Mouse (Mus musculus): Measurements from ENCODE around the gene Hfe2. TPM values are rescaled to one million over a fixed set of nuclear protein-coding genes. Genes with fewer than 3 reads are reported as not detected.

Gene Hfe2
- polyA plus RNA-seq, 1 experiment from 2014 or later, result 1.8 TPM

DNA sequence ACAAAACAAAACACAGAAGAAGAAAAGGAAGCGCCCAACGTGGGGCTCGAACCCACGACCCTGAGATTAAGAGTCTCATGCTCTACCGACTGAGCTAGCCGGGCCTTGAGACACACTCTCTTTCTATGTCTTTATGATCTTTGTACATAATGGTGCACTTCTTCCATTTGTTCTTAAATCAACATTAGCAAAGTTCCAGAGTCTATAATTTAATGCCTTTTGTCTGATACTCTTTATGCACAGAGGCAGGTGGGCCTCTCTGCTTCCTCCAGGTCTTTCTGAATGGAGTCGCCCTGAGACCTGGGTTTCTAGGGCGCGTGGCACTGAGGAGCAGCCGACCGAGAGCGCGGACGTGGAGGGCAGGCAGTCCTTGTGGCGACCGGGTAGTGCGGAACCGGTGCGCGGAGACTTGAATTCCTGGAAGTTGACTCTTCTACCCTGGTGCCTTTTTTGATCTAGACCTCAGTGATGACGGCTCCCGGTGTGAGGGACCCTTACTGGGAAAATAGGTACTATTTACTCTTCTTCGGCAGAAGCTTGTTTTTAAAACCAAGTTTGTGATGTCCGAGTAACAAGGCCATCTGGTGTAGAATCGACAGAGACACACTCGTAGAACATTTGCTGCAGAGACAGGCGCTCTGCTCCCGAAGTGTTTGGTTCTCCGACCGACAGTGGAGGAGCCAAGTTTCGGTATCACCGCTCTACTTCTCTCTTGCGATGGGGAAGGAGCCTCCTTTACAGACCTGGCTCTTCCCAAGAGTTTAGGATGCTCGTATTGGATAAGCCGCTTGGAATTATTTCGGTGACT lies 25.3 kb upstream of the Hfe2 start:
- peak overlapping the region; percentile 60 for H3K4me3 ChIP-seq (ENCODE audit: low read depth, low read length)

GRCm38 (mm10) chr3:96500289-96500621 lies 24.7 kb upstream of the Hfe2 start:
- Histone ChIP-seq H3K9ac (ENCODE audit: low read length) (peak overlapping the region; percentile 68), H3K27ac (replicated peaks; ENCODE audit: low read depth, low read length) (0 out of 2 replicates have a peak overlapping the region, but pooled peaks have one; percentile 39), H3K36me3 (ENCODE audit: control insufficient read depth, insufficient read depth, low read length) (no peaks in the 10 kb centered on the region), H3K4me2 (ENCODE audit: low read depth, severe bottlenecking) (peak overlapping the region; percentile 60), H3K4me1 (ENCODE audit: control insufficient read depth, insufficient read depth, low read length) (no peaks in the 10 kb centered on the region), H3K4me3 (ENCODE audit: low read depth, low read length) (peak overlapping the region; percentile 60), H3K27me3 (ENCODE audit: control insufficient read depth, insufficient read depth, low read length) (no peaks in the 10 kb centered on the region), H3K9me3 (ENCODE audit: control insufficient read depth, low read length) (no peaks in the 10 kb centered on the region)
- under 1% methylated on average over 17 of the region's 17 CpGs for WGBS
- DNase-seq (ENCODE audit: low spot score), result peak; percentile 99
- peak; percentile 45 for ATAC-seq (ENCODE audit: insufficient number of reproducible peaks, low FRiP score, low TSS enrichment, low read depth)

More for the DNA sequence above, 25.3 kb upstream of the Hfe2 start:
- Histone ChIP-seq H3K27ac (replicated peaks; ENCODE audit: low read depth, low read length) (peak overlapping the region; percentile 63; the same call in 1 of the 2 replicates), H3K9ac (ENCODE audit: low read length) (peak overlapping the region; percentile 68), H3K27me3 (ENCODE audit: control insufficient read depth, insufficient read depth, low read length) (no peaks in the 10 kb centered on the region), H3K4me2 (ENCODE audit: low read depth, severe bottlenecking) (peak overlapping the region; percentile 60), H3K4me1 (ENCODE audit: control insufficient read depth, insufficient read depth, low read length) (no peaks in the 10 kb centered on the region), H3K9me3 (ENCODE audit: control insufficient read depth, low read length) (no peaks in the 10 kb centered on the region), H3K36me3 (ENCODE audit: control insufficient read depth, insufficient read depth, low read length) (no peaks in the 10 kb centered on the region)
- WGBS, result under 1% methylated on average over 36 of the region's 36 CpGs
- ATAC-seq (ENCODE audit: insufficient number of reproducible peaks, low FRiP score, low TSS enrichment, low read depth) (peak; percentile 32; the same call in 1 of the 2 replicates), DNase-seq (ENCODE audit: low spot score) (peak; percentile 91)

- 0 out of 2 replicates have a peak overlapping the region, but pooled peaks have one; percentile 39 for H3K27ac ChIP-seq (replicated peaks; ENCODE audit: low read depth, low read length)
- 0% methylated on average over 19 of the region's 19 CpGs for WGBS
Measured at GRCm38 (mm10) chr3:96500691-96501265, 24.2 kb upstream of the Hfe2 start.

GRCm38 (mm10) chr3:96501391-96502115 lies 23.4 kb upstream of the Hfe2 start:
- H3K4me1 ChIP-seq (ENCODE audit: control insufficient read depth, insufficient read depth, low read length), result no peaks in the 10 kb centered on the region
- no peak overlapping the region for H3K27ac ChIP-seq (replicated peaks; ENCODE audit: low read depth, low read length)
- ATAC-seq (ENCODE audit: insufficient number of reproducible peaks, low FRiP score, low TSS enrichment, low read depth) (0 out of 2 replicates have a peak, but pooled peaks have one; percentile 68), DNase-seq (ENCODE audit: low spot score) (peak; percentile 98)
- H3K27me3 ChIP-seq (ENCODE audit: control insufficient read depth, insufficient read depth, low read length), result no peaks in the 10 kb centered on the region
- peak overlapping the region; percentile 62 for H3K4me2 ChIP-seq (ENCODE audit: low read depth, severe bottlenecking)
- under 1% methylated on average over 32 of the region's 32 CpGs for whole genome bisulfite sequencing
- peak overlapping the region; percentile 60 for H3K4me3 ChIP-seq (ENCODE audit: low read depth, low read length)
- no peaks in the 10 kb centered on the region for H3K9me3 ChIP-seq (ENCODE audit: control insufficient read depth, low read length)
- peak overlapping the region; percentile 38; the same call in 1 of the 2 replicates for H3K9ac ChIP-seq (ENCODE audit: low read length)
- H3K36me3 ChIP-seq (ENCODE audit: control insufficient read depth, insufficient read depth, low read length), result no peaks in the 10 kb centered on the region

More at GRCm38 (mm10) chr3:96500691-96501265, 24.2 kb upstream of the Hfe2 start:
- Histone ChIP-seq H3K27me3 (ENCODE audit: control insufficient read depth, insufficient read depth, low read length) (no peaks in the 10 kb centered on the region), H3K9ac (ENCODE audit: low read length) (peak overlapping the region; percentile 57), H3K4me3 (ENCODE audit: low read depth, low read length) (peak overlapping the region; percentile 60), H3K36me3 (ENCODE audit: control insufficient read depth, insufficient read depth, low read length) (no peaks in the 10 kb centered on the region), H3K9me3 (ENCODE audit: control insufficient read depth, low read length) (no peaks in the 10 kb centered on the region), H3K4me2 (ENCODE audit: low read depth, severe bottlenecking) (peak overlapping the region; percentile 62), H3K4me1 (ENCODE audit: control insufficient read depth, insufficient read depth, low read length) (no peaks in the 10 kb centered on the region)
- DNase-seq (ENCODE audit: low spot score) (peak; percentile 88), ATAC-seq (ENCODE audit: insufficient number of reproducible peaks, low FRiP score, low TSS enrichment, low read depth) (peak; percentile 63; the same call in 1 of the 2 replicates)

GRCm38 (mm10) chr3:96502181-96503082 lies 22.5 kb upstream of the Hfe2 start:
- no peak for DNase-seq (ENCODE audit: low spot score)

GRCm38 (mm10) chr3:96503083-96503450 lies 21.9 kb upstream of the Hfe2 start:
- WGBS, result under 1% methylated on average over 7 of the region's 7 CpGs
- ATAC-seq (ENCODE audit: insufficient number of reproducible peaks, low FRiP score, low TSS enrichment, low read depth), result no peak
- H3K4me2 ChIP-seq (ENCODE audit: low read depth, severe bottlenecking), result peak overlapping the region; percentile 62
- H3K4me1 ChIP-seq (ENCODE audit: control insufficient read depth, insufficient read depth, low read length), result no peaks in the 10 kb centered on the region
- H3K27me3 ChIP-seq (ENCODE audit: control insufficient read depth, insufficient read depth, low read length), result no peaks in the 10 kb centered on the region
- peak; percentile 92 for DNase-seq (ENCODE audit: low spot score)
- no peaks in the 10 kb centered on the region for H3K36me3 ChIP-seq (ENCODE audit: control insufficient read depth, insufficient read depth, low read length)
- H3K9ac ChIP-seq (ENCODE audit: low read length), result peak overlapping the region; percentile 56; the same call in 1 of the 2 replicates
- H3K9me3 ChIP-seq (ENCODE audit: control insufficient read depth, low read length), result no peaks in the 10 kb centered on the region
- H3K27ac ChIP-seq (replicated peaks; ENCODE audit: low read depth, low read length), result no peak overlapping the region
- H3K4me3 ChIP-seq (ENCODE audit: low read depth, low read length), result peak overlapping the region; percentile 60

More at GRCm38 (mm10) chr3:96502181-96503082, 22.5 kb upstream of the Hfe2 start:
- ATAC-seq (ENCODE audit: insufficient number of reproducible peaks, low FRiP score, low TSS enrichment, low read depth), result no peak
- H3K4me1 ChIP-seq (ENCODE audit: control insufficient read depth, insufficient read depth, low read length), result no peaks in the 10 kb centered on the region
- H3K9ac ChIP-seq (ENCODE audit: low read length), result peak overlapping the region; percentile 56
- peak overlapping the region; percentile 60 for H3K4me3 ChIP-seq (ENCODE audit: low read depth, low read length)
- no peaks in the 10 kb centered on the region for H3K27me3 ChIP-seq (ENCODE audit: control insufficient read depth, insufficient read depth, low read length)
- H3K4me2 ChIP-seq (ENCODE audit: low read depth, severe bottlenecking), result peak overlapping the region; percentile 62
- H3K9me3 ChIP-seq (ENCODE audit: control insufficient read depth, low read length), result no peaks in the 10 kb centered on the region
- no peaks in the 10 kb centered on the region for H3K36me3 ChIP-seq (ENCODE audit: control insufficient read depth, insufficient read depth, low read length)
- under 1% methylated on average over 19 of the region's 19 CpGs for WGBS
- no peak overlapping the region for H3K27ac ChIP-seq (replicated peaks; ENCODE audit: low read depth, low read length)

GRCm38 (mm10) chr3:96503946-96504345 lies 21.0 kb upstream of the Hfe2 start:
- Histone ChIP-seq H3K4me2 (ENCODE audit: low read depth, severe bottlenecking) (no peak overlapping the region), H3K36me3 (ENCODE audit: control insufficient read depth, insufficient read depth, low read length) (no peaks in the 10 kb centered on the region), H3K4me3 (ENCODE audit: low read depth, low read length) (no peak overlapping the region), H3K9ac (ENCODE audit: low read length) (no peak overlapping the region), H3K27ac (replicated peaks; ENCODE audit: low read depth, low read length) (no peak overlapping the region), H3K27me3 (ENCODE audit: control insufficient read depth, insufficient read depth, low read length) (no peaks in the 10 kb centered on the region), H3K4me1 (ENCODE audit: control insufficient read depth, insufficient read depth, low read length) (no peaks in the 10 kb centered on the region), H3K9me3 (ENCODE audit: control insufficient read depth, low read length) (no peaks in the 10 kb centered on the region)
- DNase-seq (ENCODE audit: low spot score) (no peak), ATAC-seq (ENCODE audit: insufficient number of reproducible peaks, low FRiP score, low TSS enrichment, low read depth) (no peak)
- 78% methylated on average over 4 of the region's 4 CpGs for WGBS
